Mouse (Mus musculus): ENCODE data around the gene Gm21969. TPM values are rescaled to one million over a fixed set of nuclear protein-coding genes. Genes with fewer than 3 reads are reported as not detected.

The Gm21969 gene
- polyA plus RNA-seq, 1 experiment = 0.01 TPM

DNA sequence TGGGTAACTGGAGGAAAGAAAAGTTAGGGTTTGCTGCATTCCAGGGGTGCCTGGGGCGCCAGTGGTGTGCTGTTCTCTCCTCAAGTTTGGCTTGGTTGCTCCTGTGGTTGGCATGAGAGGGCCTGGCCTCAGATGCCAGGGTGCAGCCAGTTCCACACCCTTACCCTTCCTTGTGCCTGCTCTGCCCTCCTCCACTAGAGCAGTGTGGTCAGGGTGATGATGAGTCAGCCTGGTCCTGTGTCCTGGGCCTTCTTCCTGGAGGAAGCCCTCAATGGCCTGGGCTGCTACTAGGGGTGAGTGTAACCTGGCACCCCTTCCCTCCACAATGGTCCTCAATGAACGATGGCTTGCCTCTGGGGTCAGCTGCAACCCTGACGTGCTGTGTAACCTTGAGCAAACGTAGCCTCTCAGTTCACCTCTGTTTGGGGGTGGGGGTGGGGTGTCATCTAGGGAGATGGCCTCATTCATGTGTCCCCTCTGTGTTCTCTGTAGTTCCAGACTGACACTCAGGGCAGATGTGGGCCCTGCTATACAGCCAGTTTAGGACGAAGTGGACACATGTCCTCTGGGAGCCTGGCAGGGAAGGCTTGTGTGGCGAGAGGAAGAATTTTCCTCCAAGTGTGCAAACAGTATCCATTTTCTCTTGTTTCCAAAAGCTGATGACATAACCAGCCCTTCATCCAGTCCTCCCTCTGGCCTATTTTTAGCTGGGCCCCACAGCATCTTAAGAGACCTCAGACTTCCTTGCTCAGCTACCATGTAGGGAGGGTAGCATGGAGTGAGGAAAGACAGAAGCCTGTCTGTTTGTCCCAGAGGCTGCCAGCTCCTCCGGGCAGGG is 1.2 kb upstream of the Gm21969 start:
- Histone ChIP-seq H3K36me3 (ENCODE audit: control insufficient read depth, insufficient read depth) (peaks cover 26% of the 10 kb centered on the region), H3K27me3 (ENCODE audit: control insufficient read depth, insufficient read depth, insufficient read length) (no peaks in the 10 kb centered on the region), H3ac (ENCODE audit: control insufficient read depth, insufficient read length, low read depth) (peak overlapping the region; percentile 48), H3K79me2 (ENCODE audit: control insufficient read depth, insufficient read depth) (peaks cover 76% of the 10 kb centered on the region), H3K4me3 (ENCODE audit: insufficient read depth, poor library complexity, severe bottlenecking) (no peak overlapping the region), H3K79me3 (ENCODE audit: low read depth) (peaks cover 27% of the 10 kb centered on the region)
- TF ChIP-seq CEBPB (IDR thresholded peaks at IDR 0.05; ENCODE audit: low read depth) (no peak), MYOD1 (IDR thresholded peaks at IDR 0.05; ENCODE audit: control insufficient read depth, insufficient read length, low read depth) (no peak), MAX (IDR thresholded peaks at IDR 0.05) (peak; percentile 82)

DNA sequence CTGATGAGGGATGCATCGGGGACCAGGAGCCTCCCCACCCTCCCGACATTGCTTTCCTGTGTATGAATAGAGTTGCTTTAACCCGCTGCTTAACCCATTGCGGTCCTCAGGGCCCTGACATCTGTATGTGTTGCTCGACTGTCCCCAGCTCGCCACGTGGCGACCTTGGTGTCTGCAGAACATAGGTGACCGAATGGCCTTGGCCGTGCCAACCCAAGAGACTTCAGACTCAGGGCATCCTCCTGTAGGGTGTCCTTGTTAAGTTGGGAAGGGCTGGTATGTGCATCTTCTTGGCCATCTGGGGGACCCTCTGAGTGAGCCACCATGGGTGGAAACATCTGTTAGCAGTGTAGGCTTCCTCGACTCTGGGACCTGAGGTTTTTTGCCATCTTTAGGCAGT is 2.2 kb downstream of the Gm21969 start:
- peaks cover 57% of the 10 kb centered on the region for H3K79me2 ChIP-seq (ENCODE audit: control insufficient read depth, insufficient read depth)
- H3K36me3 ChIP-seq (ENCODE audit: control insufficient read depth, insufficient read depth) = peaks cover 53% of the 10 kb centered on the region
- peaks cover 17% of the 10 kb centered on the region for H3K79me3 ChIP-seq (ENCODE audit: low read depth)
- H3ac ChIP-seq (ENCODE audit: control insufficient read depth, insufficient read length, low read depth) = no peak overlapping the region
- H3K4me3 ChIP-seq (ENCODE audit: insufficient read depth, poor library complexity, severe bottlenecking) = no peak overlapping the region
- no peak for TF ChIP-seq MAX (IDR thresholded peaks at IDR 0.05)
- no peak for TF ChIP-seq MYOD1 (IDR thresholded peaks at IDR 0.05; ENCODE audit: control insufficient read depth, insufficient read length, low read depth)
- no peak for TF ChIP-seq CTCF (IDR thresholded peaks at IDR 0.05; ENCODE audit: control insufficient read depth, insufficient read depth, insufficient read length)
- no peak for TF ChIP-seq FOSL1 (IDR thresholded peaks at IDR 0.05; ENCODE audit: insufficient read depth, low read length, poor library complexity, severe bottlenecking)
- TF ChIP-seq USF1 (IDR thresholded peaks at IDR 0.05; ENCODE audit: low read depth) = no peak
- no peak for TF ChIP-seq MYOG (IDR thresholded peaks at IDR 0.05; ENCODE audit: control insufficient read depth, extremely low read depth, insufficient read length)
- no peak for TF ChIP-seq CEBPB (IDR thresholded peaks at IDR 0.05; ENCODE audit: low read depth)
- no peaks in the 10 kb centered on the region for H3K27me3 ChIP-seq (ENCODE audit: control insufficient read depth, insufficient read depth, insufficient read length)

DNA sequence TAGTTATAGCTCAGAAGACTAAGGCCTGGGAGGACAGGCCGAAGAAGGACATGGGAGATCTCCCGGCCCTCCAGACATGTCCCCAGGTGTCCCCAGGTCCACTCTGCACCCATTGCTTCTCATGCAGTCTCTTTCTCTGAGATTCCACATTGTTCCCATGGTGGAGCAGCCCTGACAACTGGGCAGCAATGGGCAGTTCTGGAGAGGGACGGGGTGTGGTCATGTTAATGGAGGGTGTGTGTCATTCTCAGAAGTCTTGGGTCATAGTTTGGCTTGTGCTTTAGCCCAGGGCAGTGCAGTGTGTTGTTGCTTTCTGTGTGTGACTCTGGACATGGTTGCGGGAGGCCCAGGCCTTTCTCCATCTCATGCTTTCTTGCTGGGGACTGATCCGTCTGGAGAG is 3.7 kb downstream of the Gm21969 start:
- Histone ChIP-seq H3K79me3 (ENCODE audit: low read depth) (peaks cover 11% of the 10 kb centered on the region), H3K27me3 (ENCODE audit: control insufficient read depth, insufficient read depth, insufficient read length) (no peaks in the 10 kb centered on the region), H3ac (ENCODE audit: control insufficient read depth, insufficient read length, low read depth) (no peak overlapping the region), H3K79me2 (ENCODE audit: control insufficient read depth, insufficient read depth) (peaks cover 51% of the 10 kb centered on the region), H3K4me3 (ENCODE audit: insufficient read depth, poor library complexity, severe bottlenecking) (no peak overlapping the region), H3K36me3 (ENCODE audit: control insufficient read depth, insufficient read depth) (peaks cover 58% of the 10 kb centered on the region)
- TF ChIP-seq MAX (IDR thresholded peaks at IDR 0.05) (no peak), CTCF (IDR thresholded peaks at IDR 0.05; ENCODE audit: control insufficient read depth, insufficient read depth, insufficient read length) (no peak), MYOG (IDR thresholded peaks at IDR 0.05; ENCODE audit: control insufficient read depth, extremely low read depth, insufficient read length) (no peak), USF1 (IDR thresholded peaks at IDR 0.05; ENCODE audit: low read depth) (no peak), MYOD1 (IDR thresholded peaks at IDR 0.05; ENCODE audit: control insufficient read depth, insufficient read length, low read depth) (no peak), FOSL1 (IDR thresholded peaks at IDR 0.05; ENCODE audit: insufficient read depth, low read length, poor library complexity, severe bottlenecking) (no peak)

DNA sequence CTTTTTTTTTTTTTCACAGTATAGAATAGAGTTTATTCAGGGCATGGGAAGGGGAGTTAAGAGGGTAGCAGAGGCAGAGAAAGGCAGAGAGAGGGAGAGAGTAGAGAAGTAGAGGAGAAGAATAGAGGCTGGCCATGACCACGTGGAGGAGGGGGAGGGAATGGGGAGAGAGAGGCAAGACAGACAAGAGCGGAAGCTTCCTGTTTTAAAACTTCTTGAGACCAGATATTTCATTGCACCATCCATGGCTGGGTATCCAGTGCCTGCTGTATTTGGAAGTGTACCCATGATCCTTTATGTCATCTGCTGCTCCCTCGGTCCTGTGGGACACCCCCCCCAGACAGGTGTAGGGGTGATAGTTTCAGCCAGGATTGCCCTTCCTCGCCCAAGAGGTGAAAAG is 6.0 kb downstream of the Gm21969 start:
- Histone ChIP-seq H3K79me2 (ENCODE audit: control insufficient read depth, insufficient read depth) (peaks cover 41% of the 10 kb centered on the region), H3K36me3 (ENCODE audit: control insufficient read depth, insufficient read depth) (peaks cover 71% of the 10 kb centered on the region), H3K79me3 (ENCODE audit: low read depth) (peaks cover 3% of the 10 kb centered on the region), H3K4me3 (ENCODE audit: insufficient read depth, poor library complexity, severe bottlenecking) (no peak overlapping the region), H3K27me3 (ENCODE audit: control insufficient read depth, insufficient read depth, insufficient read length) (no peaks in the 10 kb centered on the region), H3ac (ENCODE audit: control insufficient read depth, insufficient read length, low read depth) (no peak overlapping the region)
- TF ChIP-seq CEBPB (IDR thresholded peaks at IDR 0.05; ENCODE audit: low read depth) (no peak), FOSL1 (IDR thresholded peaks at IDR 0.05; ENCODE audit: insufficient read depth, low read length, poor library complexity, severe bottlenecking) (no peak), CTCF (IDR thresholded peaks at IDR 0.05; ENCODE audit: control insufficient read depth, insufficient read depth, insufficient read length) (no peak), MYOD1 (IDR thresholded peaks at IDR 0.05; ENCODE audit: control insufficient read depth, insufficient read length, low read depth) (no peak), MAX (IDR thresholded peaks at IDR 0.05) (no peak), USF1 (IDR thresholded peaks at IDR 0.05; ENCODE audit: low read depth) (no peak), MYOG (IDR thresholded peaks at IDR 0.05; ENCODE audit: control insufficient read depth, extremely low read depth, insufficient read length) (no peak)

DNA sequence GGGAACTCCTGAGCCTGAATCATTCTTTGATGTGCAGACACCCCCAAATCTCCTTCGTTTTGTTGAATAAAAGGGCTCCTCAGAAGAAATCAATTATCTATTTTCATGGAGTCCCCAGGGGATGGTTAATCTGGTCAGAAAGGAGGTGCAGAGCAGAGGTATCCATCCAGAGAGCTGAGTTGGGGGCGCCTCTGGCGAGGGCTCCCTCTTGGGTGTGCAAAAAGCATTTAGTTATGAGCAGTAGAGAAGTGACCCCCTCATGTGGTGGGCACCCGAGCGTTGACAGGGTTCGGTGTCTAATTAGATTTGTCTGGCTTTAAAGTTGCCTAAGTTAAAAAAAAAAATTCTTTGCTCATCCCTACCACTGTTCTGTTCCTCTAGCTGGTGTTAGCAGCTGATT is 8.0 kb downstream of the Gm21969 start:
- no peaks in the 10 kb centered on the region for H3K27me3 ChIP-seq (ENCODE audit: control insufficient read depth, insufficient read depth, insufficient read length)
- H3K79me2 ChIP-seq (ENCODE audit: control insufficient read depth, insufficient read depth) = peaks cover 23% of the 10 kb centered on the region
- TF ChIP-seq CEBPB (IDR thresholded peaks at IDR 0.05; ENCODE audit: low read depth) (no peak), MAX (IDR thresholded peaks at IDR 0.05) (no peak), FOSL1 (IDR thresholded peaks at IDR 0.05; ENCODE audit: insufficient read depth, low read length, poor library complexity, severe bottlenecking) (no peak), MYOG (IDR thresholded peaks at IDR 0.05; ENCODE audit: control insufficient read depth, extremely low read depth, insufficient read length) (no peak), CTCF (IDR thresholded peaks at IDR 0.05; ENCODE audit: control insufficient read depth, insufficient read depth, insufficient read length) (no peak), USF1 (IDR thresholded peaks at IDR 0.05; ENCODE audit: low read depth) (no peak)
- H3ac ChIP-seq (ENCODE audit: control insufficient read depth, insufficient read length, low read depth) = no peak overlapping the region
- peaks cover 80% of the 10 kb centered on the region for H3K36me3 ChIP-seq (ENCODE audit: control insufficient read depth, insufficient read depth)
- H3K79me3 ChIP-seq (ENCODE audit: low read depth) = peaks cover 3% of the 10 kb centered on the region
- H3K4me3 ChIP-seq (ENCODE audit: insufficient read depth, poor library complexity, severe bottlenecking) = no peak overlapping the region

DNA sequence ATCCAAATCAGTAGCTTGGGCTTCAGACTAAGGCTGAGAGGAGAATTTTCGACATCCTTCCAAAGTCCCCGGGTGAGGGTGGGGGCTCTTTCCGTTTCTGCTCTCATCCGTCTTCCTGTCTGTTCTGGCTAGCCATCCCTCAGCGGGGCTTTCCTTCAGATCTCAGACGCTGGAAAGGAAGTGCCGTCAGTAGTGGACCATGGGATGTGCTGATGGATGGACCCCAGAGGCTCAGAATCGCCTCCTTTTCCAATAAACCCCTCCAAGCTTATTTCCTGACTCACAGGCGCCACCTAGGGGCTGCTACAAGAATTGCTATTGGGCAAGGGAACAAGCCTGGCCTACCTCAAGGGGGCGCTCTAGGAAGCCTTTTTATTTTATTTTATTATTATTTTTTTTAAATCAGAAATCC is 8.6 kb downstream of the Gm21969 start:
- no peak overlapping the region for H3K4me3 ChIP-seq (ENCODE audit: insufficient read depth, poor library complexity, severe bottlenecking)
- TF ChIP-seq CTCF (IDR thresholded peaks at IDR 0.05; ENCODE audit: control insufficient read depth, insufficient read depth, insufficient read length) (peak; percentile 72), USF1 (IDR thresholded peaks at IDR 0.05; ENCODE audit: low read depth) (no peak), MYOD1 (IDR thresholded peaks at IDR 0.05; ENCODE audit: control insufficient read depth, insufficient read length, low read depth) (no peak), MAX (IDR thresholded peaks at IDR 0.05) (no peak)

More for the DNA sequence above, 8.6 kb downstream of the Gm21969 start:
- Histone ChIP-seq H3K36me3 (ENCODE audit: control insufficient read depth, insufficient read depth) (peaks cover 80% of the 10 kb centered on the region), H3K79me3 (ENCODE audit: low read depth) (peaks cover 3% of the 10 kb centered on the region), H3K79me2 (ENCODE audit: control insufficient read depth, insufficient read depth) (peaks cover 22% of the 10 kb centered on the region), H3ac (ENCODE audit: control insufficient read depth, insufficient read length, low read depth) (no peak overlapping the region), H3K27me3 (ENCODE audit: control insufficient read depth, insufficient read depth, insufficient read length) (no peaks in the 10 kb centered on the region)

All from C2C12 (cell line).